Mouse (Mus musculus) forebrain, embryonic 14.5 days (tissue): ENCODE data around the gene Tulp3. TPM values are rescaled to one million over a fixed set of nuclear protein-coding genes. Genes with fewer than 3 reads are reported as not detected.

ENCODE experiments used
- ATAC-seq: fragments of 200-750 bp; cut with Nextera tagmentation; 2 replicates; pipeline ENCODE4 v1.8.0; 2017; ENCODE audit warnings: mild to moderate bottlenecking, moderate library complexity
- DNase-seq: peaks from one replicate; pipeline ENCODE4 v3.0.0-alpha.2; 2015; ENCODE audit warnings: low spot score
- H3K27ac ChIP-seq: fragments of 300-500 bp; sonication (generic); 2 replicates; pipeline ENCODE4 v1.5.1; 2014; ENCODE audit warnings: low read depth, mild to moderate bottlenecking, control low read depth, low read length, moderate library complexity
- H3K27me3 ChIP-seq: fragments of 300-500 bp; sonication (generic); replicated peaks from 2 replicates; pipeline ENCODE4 v1.6.1; 2014; ENCODE audit warnings: low read length, control low read depth, mixed read lengths; ENCODE audit not compliant: control insufficient read depth, insufficient read depth
- H3K36me3 ChIP-seq: fragments of 300-500 bp; sonication (generic); 2 replicates; pipeline ENCODE4 v1.6.1; 2014; ENCODE audit warnings: low read length, control low read depth; ENCODE audit not compliant: control insufficient read depth, insufficient read depth
- H3K4me1 ChIP-seq: fragments of 300-500 bp; sonication (generic); 2 replicates; pipeline ENCODE4 v1.6.1; 2014; ENCODE audit warnings: antibody characterized with exemption, low read length, control low read depth; ENCODE audit not compliant: control insufficient read depth, insufficient read depth
- H3K4me2 ChIP-seq: fragments of 300-500 bp; sonication (generic); 2 replicates; pipeline ENCODE4 v1.6.1; 2014; ENCODE audit warnings: mild to moderate bottlenecking, control low read depth, low read length
- H3K4me3 ChIP-seq: fragments of 300-500 bp; sonication (generic); 2 replicates; pipeline ENCODE4 v1.5.1; 2014; ENCODE audit warnings: low read depth, low read length, control low read depth
- H3K9ac ChIP-seq: fragments of 300-500 bp; sonication (generic); 2 replicates; pipeline ENCODE4 v1.6.1; 2014; ENCODE audit warnings: mild to moderate bottlenecking, low read length, control low read depth, moderate library complexity
- H3K9me3 ChIP-seq: fragments of 300-500 bp; sonication (generic); replicated peaks from 2 replicates; pipeline ENCODE4 v1.6.1; 2016; ENCODE audit warnings: low read length, control low read depth, mixed read lengths; ENCODE audit not compliant: control insufficient read depth
- WGBS: fragments of 180-500 bp; shearing (Covaris S2); extraction: QIAGEN DNeasy Blood & Tissue Kit; methylation state at CpG from one replicate; pipeline ENCODE4 v1.1.7; 2014; 5-methylcytosine and 5-hydroxymethylcytosine counted together
- polyA plus RNA-seq: library from polyadenylated mRNA; unstranded; fragments of >200 nt; fragmentation: Nextera tagmentation; extraction: Ambion mirVana; gene quantifications from 2 replicates; pipeline ENCODE4 v1.2.1, GENCODE M21; 2014

Tulp3 gene
- polyA plus RNA-seq, 1 experiment from 2014 or later, result 10.4 TPM

DNA sequence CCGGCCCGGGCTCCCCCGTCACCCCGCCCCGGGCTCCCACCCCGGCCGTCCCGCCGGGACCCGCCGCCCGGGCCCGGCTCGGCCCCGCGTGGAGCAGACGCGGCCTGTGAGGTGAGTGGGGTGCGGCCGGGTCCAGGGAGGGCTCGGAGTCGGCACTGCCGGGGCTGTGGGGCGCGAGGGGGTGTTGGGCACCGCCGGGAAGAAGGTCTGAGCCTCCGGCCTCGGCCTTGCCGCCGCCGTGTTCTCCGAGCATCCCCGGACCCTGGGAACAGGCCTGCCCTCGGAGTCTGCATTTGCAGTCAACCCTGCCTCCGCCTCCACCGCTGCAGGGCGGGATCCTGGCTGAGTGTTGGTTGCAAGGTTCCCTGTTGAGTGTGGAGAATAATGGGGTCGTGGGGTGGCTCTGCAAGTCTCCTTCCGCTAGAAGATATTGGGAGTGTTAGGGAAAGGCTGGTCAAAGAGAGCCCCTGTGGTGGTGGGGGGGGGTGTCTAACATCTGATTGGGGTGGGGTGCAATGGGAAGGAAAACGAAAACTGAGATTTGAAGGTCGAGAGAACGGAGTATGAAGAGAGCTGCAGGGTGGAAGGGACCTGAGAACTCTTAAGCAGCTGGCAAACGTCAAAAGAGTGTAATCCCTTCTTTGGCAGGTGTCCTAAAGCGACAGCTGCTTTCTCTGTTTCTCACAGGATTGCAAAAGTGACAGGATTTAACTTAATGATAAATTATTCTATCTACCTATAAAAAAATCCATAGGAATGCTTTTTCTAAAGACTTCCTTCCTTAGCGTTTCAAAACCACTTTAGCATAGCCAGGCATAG is 7.6 kb upstream of the Tulp3 start:
- DNase-seq, result peak; percentile 62
- WGBS, result under 1% methylated on average over 45 of the region's 46 CpGs
- H3K4me1 ChIP-seq, result peaks cover 12% of the 10 kb centered on the region

GRCm38 (mm10) chr6:128362381-128363006 is 6.8 kb upstream of the Tulp3 start, which contains the start of the genes Rhno1 and Foxm1:
TSS of gene Rhno1 (minus strand) at chr6:128362911.
TSS of gene Foxm1 (plus strand) at chr6:128362967.
- Histone ChIP-seq H3K36me3 (peaks cover 34% of the 10 kb centered on the region), H3K4me3 (peak within 1 kb of the TSS; percentile 88), H3K9ac (peak within 1 kb of the TSS; percentile 93), H3K9me3 (no peaks in the 10 kb centered on the region), H3K27ac (peak within 1 kb of the TSS; percentile 91), H3K4me1 (peaks cover 12% of the 10 kb centered on the region), H3K27me3 (no peaks in the 10 kb centered on the region), H3K4me2 (peak within 1 kb of the TSS; percentile 90)
- ATAC-seq (peak; percentile 90), DNase-seq (peak; percentile 92)
- WGBS, result under 1% methylated on average over 72 of the region's 76 CpGs

More for the DNA sequence above, 7.6 kb upstream of the Tulp3 start:
- Histone ChIP-seq H3K36me3 (peaks cover 33% of the 10 kb centered on the region), H3K9ac (peak overlapping the region; percentile 93), H3K9me3 (no peaks in the 10 kb centered on the region), H3K27ac (peak overlapping the region; percentile 91), H3K4me3 (peak overlapping the region; percentile 88), H3K4me2 (peak overlapping the region; percentile 90), H3K27me3 (no peaks in the 10 kb centered on the region)
- no peak for ATAC-seq

DNA sequence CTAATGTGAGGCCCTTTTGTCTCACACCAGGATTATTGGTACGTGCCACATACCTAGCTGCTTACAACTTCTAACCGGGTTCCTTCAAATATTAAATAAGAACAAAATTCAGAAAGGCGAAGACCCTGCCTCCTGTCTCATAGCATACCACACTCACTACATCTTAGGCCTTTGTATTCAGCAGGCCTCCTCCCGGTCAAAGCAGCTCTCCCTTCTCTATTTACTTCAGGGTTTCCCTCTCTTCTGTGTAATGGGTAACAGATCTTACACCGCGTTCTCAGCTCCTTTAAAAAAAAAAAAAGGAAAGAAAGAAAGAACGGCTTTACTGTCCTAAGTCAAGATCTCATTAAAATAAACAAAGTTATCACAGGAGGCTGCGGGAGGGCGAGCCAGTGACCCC is 6.2 kb upstream of the Tulp3 start:
- Histone ChIP-seq H3K9me3 (no peaks in the 10 kb centered on the region), H3K4me2 (peak overlapping the region; percentile 90), H3K4me3 (peak overlapping the region; percentile 88), H3K36me3 (peaks cover 37% of the 10 kb centered on the region), H3K27ac (peak overlapping the region; percentile 91), H3K9ac (peak overlapping the region; percentile 93), H3K27me3 (no peaks in the 10 kb centered on the region), H3K4me1 (peaks cover 12% of the 10 kb centered on the region)
- 13% methylated on average over 9 of the region's 9 CpGs for WGBS
- DNase-seq (peak; percentile 14), ATAC-seq (no peak)

DNA sequence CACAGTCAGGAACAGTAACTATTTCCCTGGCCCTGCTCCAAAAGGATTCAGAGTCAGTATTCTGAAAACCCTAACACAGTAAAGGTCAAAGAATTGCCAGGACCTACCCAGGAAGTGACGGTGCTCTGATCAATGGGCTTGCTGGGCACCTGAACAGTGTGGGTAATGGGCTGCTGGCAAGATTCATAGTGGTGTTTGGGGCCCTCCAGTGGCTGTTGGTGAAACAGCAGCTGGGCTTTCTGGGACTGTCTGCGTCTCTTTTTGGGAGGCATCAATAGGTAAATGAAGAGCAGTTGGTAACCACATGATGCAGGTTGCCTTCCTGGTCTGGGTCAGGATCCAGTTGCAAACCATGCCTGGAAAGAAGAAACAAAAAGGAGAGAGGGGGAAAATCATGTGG is 3.3 kb upstream of the Tulp3 start:
- peaks cover 24% of the 10 kb centered on the region for H3K36me3 ChIP-seq
- DNase-seq (peak; percentile 75), ATAC-seq (no peak)
- no peak overlapping the region for H3K4me2 ChIP-seq
- H3K9me3 ChIP-seq, result no peaks in the 10 kb centered on the region
- no peak overlapping the region for H3K4me3 ChIP-seq
- H3K9ac ChIP-seq, result no peak overlapping the region
- WGBS, result 8% methylated on average over 2 of the region's 2 CpGs
- no peak overlapping the region for H3K27ac ChIP-seq
- peaks cover 24% of the 10 kb centered on the region for H3K4me1 ChIP-seq
- no peaks in the 10 kb centered on the region for H3K27me3 ChIP-seq

- H3K27ac ChIP-seq, result peak overlapping the region; percentile 90
- H3K4me1 ChIP-seq, result peaks cover 14% of the 10 kb centered on the region; the same call in 1 of the 2 replicates
- peak; percentile 76 for DNase-seq
- ATAC-seq, result peak; percentile 74
- H3K9ac ChIP-seq, result peak overlapping the region; percentile 84
- H3K4me2 ChIP-seq, result peak overlapping the region; percentile 59
- H3K27me3 ChIP-seq, result no peaks in the 10 kb centered on the region
- peak overlapping the region; percentile 71 for H3K4me3 ChIP-seq
- WGBS, result under 1% methylated on average over 28 of the region's 28 CpGs
- H3K9me3 ChIP-seq, result no peaks in the 10 kb centered on the region
- peaks cover 27% of the 10 kb centered on the region for H3K36me3 ChIP-seq
Measured at GRCm38 (mm10) chr6:128355201-128355681, 410 bp downstream of the Tulp3 start.

GRCm38 (mm10) chr6:128354140-128354539 is 1.5 kb downstream of the Tulp3 start:
- H3K9ac ChIP-seq, result no peak overlapping the region; the same call in 1 of the 2 replicates
- H3K4me1 ChIP-seq, result peaks cover 14% of the 10 kb centered on the region; the same call in 1 of the 2 replicates
- no peak overlapping the region for H3K27ac ChIP-seq
- no peaks in the 10 kb centered on the region for H3K9me3 ChIP-seq
- peak overlapping the region; percentile 71; the same call in 1 of the 2 replicates for H3K4me3 ChIP-seq
- DNase-seq (no peak), ATAC-seq (no peak)
- no peaks in the 10 kb centered on the region for H3K27me3 ChIP-seq
- 31% methylated on average over 3 of the region's 3 CpGs for WGBS
- peak overlapping the region; percentile 59 for H3K4me2 ChIP-seq
- peaks cover 27% of the 10 kb centered on the region for H3K36me3 ChIP-seq

GRCm38 (mm10) chr6:128349711-128350110 is 5.9 kb downstream of the Tulp3 start:
- Histone ChIP-seq H3K9ac (no peak overlapping the region), H3K4me1 (peaks cover 9% of the 10 kb centered on the region; the same call in 1 of the 2 replicates), H3K36me3 (peaks cover 5% of the 10 kb centered on the region; the same call in 1 of the 2 replicates), H3K27ac (no peak overlapping the region), H3K9me3 (no peaks in the 10 kb centered on the region), H3K27me3 (no peaks in the 10 kb centered on the region), H3K4me3 (no peak overlapping the region), H3K4me2 (no peak overlapping the region)
- ATAC-seq, result no peak
- WGBS, result 51% methylated on average over 7 of the region's 7 CpGs
- peak; percentile 19 for DNase-seq

- H3K4me1 ChIP-seq, result no peaks in the 10 kb centered on the region
- no peak for ATAC-seq
- no peaks in the 10 kb centered on the region for H3K27me3 ChIP-seq
- WGBS, result 91% methylated on average over 6 of the region's 6 CpGs
- no peak overlapping the region for H3K9ac ChIP-seq
- H3K27ac ChIP-seq, result no peak overlapping the region
- no peak overlapping the region for H3K4me2 ChIP-seq
- H3K4me3 ChIP-seq, result no peak overlapping the region
- DNase-seq, result no peak
- H3K9me3 ChIP-seq, result no peaks in the 10 kb centered on the region
- H3K36me3 ChIP-seq, result peaks cover 16% of the 10 kb centered on the region
Measured at GRCm38 (mm10) chr6:128346782-128347181, 8.9 kb downstream of the Tulp3 start.
